Mouse (Mus musculus): Measurements from ENCODE around the gene Tmem248. TPM values are rescaled to one million over a fixed set of nuclear protein-coding genes. Genes with fewer than 3 reads are reported as not detected.

Gene Tmem248
- polyA plus RNA-seq, 1 experiment from 2014 or later, result 35.7 TPM

DNA sequence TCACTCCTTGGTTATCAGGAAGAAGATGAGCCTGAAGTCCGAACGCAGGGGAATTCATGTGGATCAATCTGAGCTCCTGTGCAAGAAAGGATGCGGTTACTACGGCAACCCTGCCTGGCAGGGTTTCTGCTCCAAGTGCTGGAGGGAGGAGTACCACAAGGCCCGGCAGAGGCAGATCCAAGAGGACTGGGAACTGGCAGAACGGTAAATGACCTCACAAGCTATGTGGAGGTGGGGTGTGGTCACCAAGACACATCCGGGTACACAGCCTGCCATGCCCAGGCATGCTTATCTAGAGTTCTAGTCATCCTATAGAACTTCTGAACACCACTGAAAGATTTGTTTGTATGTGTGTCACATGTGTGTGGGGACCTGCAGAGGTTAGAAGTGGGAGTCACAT, 29.5 kb upstream of the Tmem248 start:
- 76% methylated on average over 7 of the region's 7 CpGs for WGBS
- H3K27me3 ChIP-seq (ENCODE audit: insufficient read depth, poor library complexity, severe bottlenecking), result no peaks in the 10 kb centered on the region
- peaks cover 3% of the 10 kb centered on the region; the same call in 1 of the 2 replicates for H3K4me1 ChIP-seq
- H3K4me3 ChIP-seq, result no peak overlapping the region
- DNase-seq (ENCODE audit: low spot score), result no peak
- peaks cover 43% of the 10 kb centered on the region for H3K36me3 ChIP-seq
- no peaks in the 10 kb centered on the region for H3K9me3 ChIP-seq
- no peak overlapping the region for H3K27ac ChIP-seq

DNA sequence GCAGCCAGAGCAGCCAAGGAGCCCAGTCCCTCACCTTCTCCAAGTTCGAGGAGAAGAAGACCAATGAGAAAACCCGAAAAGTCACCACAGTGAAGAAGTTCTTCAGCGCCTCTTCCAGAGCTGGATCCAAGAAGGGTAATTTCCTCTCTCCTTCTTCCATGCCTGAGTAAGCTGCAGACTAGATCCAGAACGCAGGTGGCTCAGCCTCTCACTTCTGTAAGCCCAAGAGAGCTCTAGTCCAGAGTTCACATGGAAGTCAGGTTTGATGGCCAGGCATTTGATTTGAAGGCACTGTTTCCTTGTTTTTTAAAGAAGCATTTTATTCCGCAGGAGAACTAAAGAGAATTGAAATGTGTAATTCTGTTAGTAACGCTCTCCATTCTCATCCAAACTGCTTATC, 26.0 kb upstream of the Tmem248 start:
- Histone ChIP-seq H3K36me3 (peaks cover 64% of the 10 kb centered on the region), H3K4me1 (peaks cover 8% of the 10 kb centered on the region), H3K9me3 (no peaks in the 10 kb centered on the region), H3K4me3 (no peak overlapping the region), H3K27ac (no peak overlapping the region), H3K27me3 (ENCODE audit: insufficient read depth, poor library complexity, severe bottlenecking) (no peaks in the 10 kb centered on the region)
- DNase-seq (ENCODE audit: low spot score), result no peak
- 95% methylated on average over 6 of the region's 6 CpGs for WGBS

DNA sequence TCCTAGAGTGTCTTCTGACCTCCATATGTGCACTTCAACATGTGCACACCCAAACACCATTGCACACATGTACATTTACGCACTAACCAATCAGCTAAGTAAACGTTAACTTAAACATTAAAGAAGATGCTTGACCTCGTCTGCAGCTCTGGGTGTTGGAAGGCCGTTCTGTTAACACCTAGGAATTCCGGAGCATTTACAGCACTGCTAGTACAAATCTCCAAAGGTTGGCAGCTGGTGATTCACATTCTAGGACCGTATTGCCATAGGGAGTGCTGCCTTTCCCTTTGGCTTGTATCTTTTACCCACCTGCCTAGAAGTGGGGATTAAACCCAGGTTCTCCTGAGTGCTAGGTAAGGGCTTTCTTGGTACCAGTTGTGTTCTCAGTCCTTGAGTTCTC, 25.0 kb upstream of the Tmem248 start:
- no peak for DNase-seq (ENCODE audit: low spot score)
- H3K27ac ChIP-seq, result no peak overlapping the region
- WGBS, result 70% methylated on average over 6 of the region's 6 CpGs
- H3K9me3 ChIP-seq, result no peaks in the 10 kb centered on the region
- H3K36me3 ChIP-seq, result peaks cover 64% of the 10 kb centered on the region
- no peak overlapping the region for H3K4me3 ChIP-seq
- no peaks in the 10 kb centered on the region for H3K27me3 ChIP-seq (ENCODE audit: insufficient read depth, poor library complexity, severe bottlenecking)
- H3K4me1 ChIP-seq, result peaks cover 17% of the 10 kb centered on the region

DNA sequence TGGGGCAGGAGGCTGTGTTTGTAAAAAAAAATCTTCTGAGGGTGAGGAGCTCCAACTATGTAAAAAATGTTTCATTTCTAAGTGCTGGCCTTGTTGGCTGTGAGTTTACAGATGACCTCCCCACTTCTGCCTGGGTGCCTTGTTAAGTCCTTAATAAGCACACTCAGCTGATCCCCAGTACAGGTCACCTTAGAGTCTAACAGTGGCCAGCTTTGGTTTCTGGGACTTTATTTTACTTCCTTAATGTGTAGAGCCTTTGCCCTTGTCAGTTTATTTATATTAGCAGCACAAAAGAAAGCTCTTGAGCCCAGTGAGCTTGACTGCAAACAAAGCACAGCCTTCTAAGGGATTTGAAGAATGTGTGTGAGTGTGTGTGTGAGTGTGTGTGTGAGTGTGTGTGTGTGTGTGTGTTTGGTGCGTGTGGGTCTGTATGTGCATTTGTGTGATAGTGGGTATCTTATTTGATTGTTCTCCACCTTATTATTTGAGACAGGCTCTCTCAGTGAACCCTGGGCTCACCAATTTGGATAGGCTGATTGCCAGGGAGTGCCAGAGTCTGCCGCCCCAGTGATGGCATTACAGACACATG, 24.4 kb upstream of the Tmem248 start:
- Histone ChIP-seq H3K27ac (no peak overlapping the region), H3K4me1 (peaks cover 23% of the 10 kb centered on the region), H3K36me3 (peaks cover 67% of the 10 kb centered on the region)

DNA sequence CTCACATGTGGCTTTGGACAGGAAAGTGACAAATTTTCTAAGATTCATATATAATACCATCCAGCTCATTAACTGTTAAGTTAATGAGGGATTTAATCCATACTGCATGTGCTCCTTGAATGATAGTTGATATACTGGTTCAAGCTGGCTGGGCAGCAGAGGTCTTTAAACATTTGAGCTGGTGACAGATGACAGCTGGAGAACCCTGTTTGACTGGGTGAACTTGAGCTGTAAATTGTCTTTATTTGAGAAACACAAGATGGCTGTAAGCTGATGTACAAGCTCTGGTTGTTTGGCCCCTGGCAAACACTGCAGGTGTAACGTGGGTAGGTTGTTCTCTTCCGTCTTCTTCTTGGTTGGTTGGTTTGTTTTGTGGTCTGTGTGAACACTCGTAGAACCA, 23.1 kb upstream of the Tmem248 start:
- H3K27me3 ChIP-seq (ENCODE audit: insufficient read depth, poor library complexity, severe bottlenecking), result no peaks in the 10 kb centered on the region
- H3K27ac ChIP-seq, result no peak overlapping the region
- H3K4me1 ChIP-seq, result peaks cover 24% of the 10 kb centered on the region
- no peaks in the 10 kb centered on the region for H3K9me3 ChIP-seq
- H3K36me3 ChIP-seq, result peaks cover 71% of the 10 kb centered on the region
- 90% methylated on average over 3 of the region's 3 CpGs for WGBS
- DNase-seq (ENCODE audit: low spot score), result no peak
- no peak overlapping the region for H3K4me3 ChIP-seq

More for the DNA sequence above, 24.4 kb upstream of the Tmem248 start:
- no peaks in the 10 kb centered on the region for H3K9me3 ChIP-seq
- no peak for DNase-seq (ENCODE audit: low spot score)
- 79% methylated on average over 2 of the region's 2 CpGs for WGBS
- no peak overlapping the region for H3K4me3 ChIP-seq
- no peaks in the 10 kb centered on the region for H3K27me3 ChIP-seq (ENCODE audit: insufficient read depth, poor library complexity, severe bottlenecking)

DNA sequence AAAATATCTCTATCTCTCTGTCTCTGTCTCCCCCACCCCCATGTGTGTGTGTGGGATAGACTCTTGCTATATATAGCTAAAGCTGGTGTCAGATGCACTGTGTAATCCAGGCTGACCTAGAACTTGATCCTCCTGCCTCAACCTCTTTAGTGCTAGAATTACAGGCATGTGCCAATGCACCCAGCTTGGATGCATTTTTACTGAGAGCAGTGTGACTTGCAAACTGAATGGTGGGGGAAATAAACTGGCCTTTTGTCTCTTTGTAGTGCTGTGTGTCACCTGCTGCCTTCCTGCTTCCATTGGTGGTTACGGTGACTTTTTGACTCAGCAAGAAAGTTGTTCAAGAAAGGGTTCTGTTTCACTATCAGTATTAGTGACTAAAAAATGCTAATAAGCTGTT, 20.6 kb upstream of the Tmem248 start:
- Histone ChIP-seq H3K36me3 (peaks cover 62% of the 10 kb centered on the region), H3K27me3 (ENCODE audit: insufficient read depth, poor library complexity, severe bottlenecking) (no peaks in the 10 kb centered on the region), H3K9me3 (no peaks in the 10 kb centered on the region), H3K4me1 (peaks cover 24% of the 10 kb centered on the region), H3K4me3 (no peak overlapping the region), H3K27ac (peak overlapping the region; percentile 4; the same call in 1 of the 2 replicates)
- 89% methylated on average over 1 of the region's 1 CpGs for WGBS
- DNase-seq (ENCODE audit: low spot score), result no peak

DNA sequence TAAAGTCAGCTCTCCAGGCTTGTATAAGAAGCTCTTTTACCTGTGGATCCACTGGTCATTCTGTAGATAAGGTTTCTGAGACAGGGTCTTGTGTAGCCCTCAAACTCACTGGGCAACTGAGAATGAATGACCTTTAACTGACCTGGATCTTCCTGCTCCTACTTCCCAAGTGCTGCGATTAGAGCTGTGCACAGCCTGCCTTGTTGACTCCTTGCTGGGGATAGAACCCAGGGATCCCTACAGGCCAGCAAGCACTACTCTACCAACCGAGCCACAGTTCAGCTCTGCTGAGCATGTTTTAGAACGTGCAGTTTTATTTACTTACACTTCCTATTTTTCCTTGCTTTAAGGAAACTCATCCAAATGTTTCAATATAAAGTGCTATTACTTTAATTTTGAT, 19.4 kb upstream of the Tmem248 start:
- Histone ChIP-seq H3K9me3 (no peaks in the 10 kb centered on the region), H3K4me3 (no peak overlapping the region), H3K27me3 (ENCODE audit: insufficient read depth, poor library complexity, severe bottlenecking) (no peaks in the 10 kb centered on the region), H3K36me3 (peaks cover 58% of the 10 kb centered on the region), H3K27ac (no peak overlapping the region; the same call in 1 of the 2 replicates), H3K4me1 (peaks cover 21% of the 10 kb centered on the region)
- 76% methylated on average over 3 of the region's 3 CpGs for whole genome bisulfite sequencing
- DNase-seq (ENCODE audit: low spot score), result no peak

DNA sequence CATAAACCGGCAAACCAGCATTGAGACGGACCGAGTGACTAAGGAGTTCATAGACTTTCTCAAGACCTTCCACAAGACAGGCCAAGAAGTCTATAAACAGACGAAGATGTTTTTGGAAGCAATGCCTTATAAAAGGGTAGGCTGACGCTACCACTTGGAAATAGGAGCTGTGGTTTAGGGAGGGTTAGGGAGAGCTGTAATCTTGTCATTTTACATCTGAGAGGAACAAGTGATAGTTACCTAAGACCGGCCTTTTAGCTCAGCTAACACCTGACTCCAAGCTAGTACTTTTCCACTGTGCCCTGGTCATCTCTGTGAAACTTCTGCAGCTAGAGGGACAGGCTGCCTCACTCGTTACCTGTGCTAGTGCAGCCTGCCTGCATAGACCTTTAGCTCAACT, 18.9 kb upstream of the Tmem248 start:
- no peak overlapping the region for H3K27ac ChIP-seq
- H3K36me3 ChIP-seq, result peaks cover 58% of the 10 kb centered on the region
- H3K4me1 ChIP-seq, result peaks cover 21% of the 10 kb centered on the region
- no peaks in the 10 kb centered on the region for H3K9me3 ChIP-seq
- no peaks in the 10 kb centered on the region for H3K27me3 ChIP-seq (ENCODE audit: insufficient read depth, poor library complexity, severe bottlenecking)
- DNase-seq (ENCODE audit: low spot score), result no peak
- 88% methylated on average over 7 of the region's 7 CpGs for WGBS
- H3K4me3 ChIP-seq, result no peak overlapping the region

DNA sequence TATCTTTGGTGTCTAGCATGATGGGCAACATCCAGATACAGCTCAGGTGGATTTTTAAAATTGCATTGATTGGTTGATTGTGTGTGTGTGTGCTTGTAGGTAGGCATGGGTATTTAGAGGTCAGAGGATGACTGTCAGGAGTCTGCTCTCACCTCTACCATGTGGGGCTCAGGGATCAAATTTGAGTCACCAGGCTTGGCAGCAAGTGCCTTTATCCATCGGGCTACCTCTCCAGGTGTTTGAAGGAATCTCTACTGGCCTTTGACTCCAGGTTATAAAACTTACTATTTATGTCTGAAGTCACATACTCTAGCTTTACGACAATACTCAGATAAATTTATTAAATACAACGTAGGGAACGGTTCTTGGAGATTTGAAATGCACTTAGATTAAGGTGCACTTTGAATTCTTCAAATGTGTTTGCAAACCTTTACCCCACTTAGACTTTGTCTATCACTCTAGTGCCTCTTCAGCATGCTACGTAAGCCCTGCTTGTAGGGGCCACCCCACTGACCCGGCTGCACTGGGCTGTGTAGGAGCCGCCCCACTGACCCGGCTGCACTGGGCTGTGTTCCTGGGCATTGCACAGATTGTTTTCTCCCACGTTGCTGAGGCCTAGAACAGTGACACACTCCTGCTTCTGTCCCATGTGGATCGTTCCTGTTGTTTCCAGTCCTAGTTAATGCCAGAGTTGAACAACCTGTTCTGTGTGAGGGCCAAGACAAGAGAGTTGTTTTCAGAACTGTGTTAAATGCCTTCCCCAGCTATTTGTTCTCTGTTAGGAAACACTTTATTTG, 16.4 kb upstream of the Tmem248 start:
- 85% methylated on average over 10 of the region's 10 CpGs for WGBS
- no peak overlapping the region for H3K27ac ChIP-seq
- peaks cover 50% of the 10 kb centered on the region for H3K36me3 ChIP-seq
- peaks cover 21% of the 10 kb centered on the region for H3K4me1 ChIP-seq
- H3K4me3 ChIP-seq, result no peak overlapping the region
- no peaks in the 10 kb centered on the region for H3K9me3 ChIP-seq
- DNase-seq (ENCODE audit: low spot score), result no peak
- H3K27me3 ChIP-seq (ENCODE audit: insufficient read depth, poor library complexity, severe bottlenecking), result no peaks in the 10 kb centered on the region

DNA sequence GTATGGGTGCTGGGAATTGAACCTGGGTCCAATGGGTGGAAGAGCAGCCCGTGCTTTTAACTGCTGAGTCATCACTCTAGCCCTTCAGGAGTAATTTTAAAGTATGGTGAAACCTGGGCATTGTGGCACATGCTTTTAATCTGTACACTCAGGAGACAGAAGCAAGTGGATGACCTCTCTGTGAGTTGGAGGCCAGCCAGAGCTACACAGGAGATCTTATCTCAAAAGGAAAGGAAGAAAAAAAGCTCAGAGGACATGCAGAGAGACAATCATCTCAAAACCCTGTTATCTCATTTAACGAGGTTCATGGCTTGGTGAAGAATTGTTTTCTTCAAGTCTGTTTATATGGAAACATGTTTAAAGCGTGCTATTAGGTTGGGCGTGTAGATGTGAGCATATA, 12.9 kb upstream of the Tmem248 start:
- peaks cover 55% of the 10 kb centered on the region for H3K36me3 ChIP-seq
- 80% methylated on average over 4 of the region's 4 CpGs for WGBS
- H3K4me1 ChIP-seq, result no peaks in the 10 kb centered on the region
- H3K27ac ChIP-seq, result no peak overlapping the region
- no peak overlapping the region for H3K4me3 ChIP-seq
- DNase-seq (ENCODE audit: low spot score), result no peak
- H3K27me3 ChIP-seq (ENCODE audit: insufficient read depth, poor library complexity, severe bottlenecking), result no peaks in the 10 kb centered on the region
- no peaks in the 10 kb centered on the region for H3K9me3 ChIP-seq

DNA sequence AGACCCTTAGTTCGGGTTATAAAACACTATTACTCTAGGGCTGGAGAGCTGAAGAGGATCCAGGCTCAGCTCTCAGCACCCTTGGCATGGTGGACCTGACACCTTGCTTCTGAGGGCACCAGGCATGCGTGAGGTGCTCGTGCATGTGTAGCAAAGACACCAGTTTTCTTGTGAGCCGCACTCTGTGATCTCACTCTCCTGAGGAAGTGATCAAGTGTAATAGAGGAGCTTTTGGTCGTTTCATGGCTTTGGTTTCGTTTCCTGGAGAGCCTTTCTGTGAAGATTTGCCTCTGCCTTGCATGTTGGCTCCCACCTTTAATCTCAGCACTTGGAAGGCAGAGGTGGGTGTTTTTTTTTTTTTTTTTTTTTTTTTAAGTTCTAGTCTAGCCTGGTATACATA, 12.3 kb upstream of the Tmem248 start:
- Histone ChIP-seq H3K4me3 (no peak overlapping the region), H3K27ac (no peak overlapping the region), H3K9me3 (no peaks in the 10 kb centered on the region), H3K4me1 (no peaks in the 10 kb centered on the region), H3K27me3 (ENCODE audit: insufficient read depth, poor library complexity, severe bottlenecking) (no peaks in the 10 kb centered on the region), H3K36me3 (peaks cover 55% of the 10 kb centered on the region)
- WGBS, result 86% methylated on average over 6 of the region's 6 CpGs
- DNase-seq (ENCODE audit: low spot score), result no peak

DNA sequence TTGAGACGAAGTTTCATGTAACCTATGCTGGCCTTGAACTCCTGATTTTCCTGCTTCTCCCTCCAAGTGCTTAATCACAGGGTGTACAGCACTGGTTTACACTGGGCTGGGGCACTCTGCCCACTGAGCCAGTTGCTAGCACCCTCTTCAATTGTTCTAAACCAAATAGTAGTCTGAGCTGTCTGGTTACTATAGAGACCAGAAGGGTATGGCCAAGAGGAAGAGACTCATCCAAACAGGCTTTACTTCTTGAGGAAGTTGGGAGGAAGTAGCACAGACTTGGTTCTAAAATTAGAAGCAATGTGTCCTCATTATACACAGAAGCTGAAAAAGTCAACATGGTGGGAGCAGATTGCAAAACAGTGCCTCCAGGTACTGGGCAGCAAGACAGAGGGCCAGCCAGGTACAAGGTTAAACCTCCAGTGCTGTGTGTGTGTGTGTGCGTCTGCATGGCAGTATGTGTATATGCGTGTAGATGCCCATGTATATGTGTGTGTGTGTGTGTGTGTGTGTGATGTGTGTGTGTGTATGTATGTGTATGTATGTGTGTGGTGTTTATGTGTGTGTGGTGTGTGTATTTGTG, 11.3 kb upstream of the Tmem248 start:
- Histone ChIP-seq H3K4me3 (no peak overlapping the region), H3K27ac (no peak overlapping the region), H3K27me3 (ENCODE audit: insufficient read depth, poor library complexity, severe bottlenecking) (no peaks in the 10 kb centered on the region), H3K36me3 (peaks cover 63% of the 10 kb centered on the region), H3K9me3 (no peaks in the 10 kb centered on the region), H3K4me1 (no peaks in the 10 kb centered on the region)
- 92% methylated on average over 3 of the region's 3 CpGs for WGBS
- DNase-seq (ENCODE audit: low spot score), result no peak

DNA sequence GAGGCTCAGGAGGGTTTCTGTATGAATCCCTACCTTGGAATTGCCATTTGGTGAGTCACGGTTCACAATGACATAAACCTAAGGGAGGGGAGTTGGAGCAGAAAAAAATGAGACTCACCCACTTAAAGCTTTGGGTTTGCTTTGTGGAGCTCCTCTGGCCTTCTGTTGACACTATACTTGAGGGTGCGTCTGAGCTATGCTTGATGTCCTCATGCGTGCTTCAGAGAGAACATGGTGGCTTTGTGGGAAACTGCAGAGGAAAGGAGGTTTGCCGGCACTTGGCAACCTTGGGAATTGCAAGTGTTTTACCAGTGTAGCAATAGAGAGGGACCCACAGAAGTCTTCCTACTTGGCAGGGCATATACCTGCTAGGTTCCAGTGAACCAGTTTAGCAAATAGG, 9.6 kb upstream of the Tmem248 start:
- no peak overlapping the region for H3K27ac ChIP-seq
- WGBS, result 93% methylated on average over 4 of the region's 4 CpGs
- H3K4me3 ChIP-seq, result no peak overlapping the region
- H3K27me3 ChIP-seq (ENCODE audit: insufficient read depth, poor library complexity, severe bottlenecking), result no peaks in the 10 kb centered on the region
- H3K4me1 ChIP-seq, result no peaks in the 10 kb centered on the region
- DNase-seq (ENCODE audit: low spot score), result no peak
- no peaks in the 10 kb centered on the region for H3K9me3 ChIP-seq
- peaks cover 69% of the 10 kb centered on the region for H3K36me3 ChIP-seq
